ENCODE assay signal across 8 mouse cellular contexts in the genomic region with DNA sequence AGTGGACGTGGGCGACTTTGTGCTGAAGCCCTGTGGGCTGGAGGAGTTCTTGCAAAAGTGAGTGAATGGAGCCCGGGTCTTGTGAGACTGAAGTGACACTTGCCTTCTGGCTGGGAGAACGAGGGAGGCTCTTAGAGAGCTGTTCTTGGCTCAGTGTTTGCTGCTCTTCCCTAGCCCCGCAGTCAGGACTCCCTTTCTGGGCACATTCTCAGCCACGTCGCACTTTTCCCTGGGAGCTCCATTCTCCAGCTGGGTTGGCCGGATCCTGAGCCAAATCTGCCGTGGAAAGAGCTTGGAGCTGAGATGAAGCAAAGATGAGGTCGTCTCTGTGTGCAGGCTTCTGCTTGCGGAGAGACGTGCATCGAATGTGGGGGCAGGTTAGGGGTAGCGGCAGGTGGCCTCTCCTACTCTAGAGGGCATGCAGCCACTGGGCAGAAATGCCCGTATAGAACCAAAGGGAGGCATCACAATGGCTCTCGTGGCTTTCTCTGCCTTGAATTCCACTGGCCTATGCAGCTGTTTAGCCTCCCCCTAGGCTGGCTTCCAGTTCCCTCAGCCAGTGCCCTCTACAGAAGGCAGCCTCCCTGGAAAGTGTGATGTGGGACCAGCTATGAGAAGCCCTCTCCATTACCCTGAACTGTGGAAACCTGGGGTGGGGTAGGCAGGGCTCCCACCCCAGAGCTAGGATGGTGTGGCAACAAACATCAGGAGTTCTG. TPM values are rescaled to one million over a fixed set of nuclear protein-coding genes. Genes with fewer than 3 reads are reported as not detected.
DNase-seq lines count a peak whose midpoint lies in the region; ATAC-seq and TF ChIP-seq lines count a peak whose summit lies in the region.

No protein-coding gene starts in this region.

- peak overlapping the region; percentile 7 for H3K4me3 ChIP-seq in cerebellum, adult 2 months (replicated peaks; ENCODE audit: insufficient read depth, low read depth, low read length)
- H3K4me3 ChIP-seq in megakaryocyte, embryonic 14.5 days (replicated peaks) = peak overlapping the region; percentile 59
- no peak overlapping the region for H3K4me3 ChIP-seq in heart, embryonic 13.5 days
- H3K4me3 ChIP-seq in limb, embryonic 13.5 days = no peak overlapping the region

- peak; percentile 44 to 52 for DNase-seq in cerebellum, adult 2 months
- no peak for DNase-seq in cerebellum, adult 8-10 months
- no peak for DNase-seq in embryo, embryonic 9.5 days (ENCODE audit: extremely low spot score)
- DNase-seq in c-Kit-positive CD71-positive TER-119-positive erythroid progenitor cells, embryonic 14.5 days (ENCODE audit: low spot score) = no peak

- no peak for ATAC-seq in megakaryocyte, adult 5-6 weeks (ENCODE audit: poor library complexity, severe bottlenecking)
- no peak for ATAC-seq in heart, embryonic 13.5 days (ENCODE audit: extremely low read depth, insufficient number of reproducible peaks, low FRiP score, low TSS enrichment)
- no peak for ATAC-seq in limb, embryonic 13.5 days (ENCODE audit: low FRiP score, low read depth)

- H3K4me1 ChIP-seq in cerebellum, adult 2 months (ENCODE audit: control insufficient read depth, insufficient read depth, low read length) = peaks cover 10% of the 10 kb centered on the region
- peaks cover 97% of the 10 kb centered on the region for H3K4me1 ChIP-seq in megakaryocyte, embryonic 14.5 days
- peaks cover 92% of the 10 kb centered on the region for H3K4me1 ChIP-seq in heart, embryonic 13.5 days
- peaks cover 45% of the 10 kb centered on the region for H3K4me1 ChIP-seq in limb, embryonic 13.5 days

- peaks cover 36% of the 10 kb centered on the region for H3K36me3 ChIP-seq in megakaryocyte, embryonic 14.5 days (replicated peaks; ENCODE audit: low read length)
- H3K36me3 ChIP-seq in heart, embryonic 13.5 days = peaks cover 29% of the 10 kb centered on the region
- H3K36me3 ChIP-seq in limb, embryonic 13.5 days = peaks cover 34% of the 10 kb centered on the region

- WGBS in cerebellum, adult 2 months = 15% methylated on average over 16 of the region's 16 CpGs
- WGBS in heart, embryonic 13.5 days = 57% methylated on average over 16 of the region's 16 CpGs
- 77% methylated on average over 16 of the region's 16 CpGs for WGBS in limb, embryonic 13.5 days

- peak overlapping the region; percentile 56 for H3K9ac ChIP-seq in heart, embryonic 13.5 days
- no peak overlapping the region for H3K9ac ChIP-seq in limb, embryonic 13.5 days

- no peak for TF ChIP-seq POLR2A in cerebellum, adult 2 months (IDR thresholded peaks at IDR 0.05; ENCODE audit: borderline replicate concordance, insufficient read depth, low read length)

- no peaks in the 10 kb centered on the region for H3K27me3 ChIP-seq in cerebellum, adult 2 months (ENCODE audit: control insufficient read depth, insufficient read depth, low read length)
- H3K27me3 ChIP-seq in megakaryocyte, embryonic 14.5 days (replicated peaks) = peaks cover 19% of the 10 kb centered on the region
- no peaks in the 10 kb centered on the region for H3K27me3 ChIP-seq in heart, embryonic 13.5 days (replicated peaks)
- no peaks in the 10 kb centered on the region for H3K27me3 ChIP-seq in limb, embryonic 13.5 days

- no peaks in the 10 kb centered on the region for H3K9me3 ChIP-seq in megakaryocyte, embryonic 14.5 days
- H3K9me3 ChIP-seq in heart, embryonic 13.5 days = no peaks in the 10 kb centered on the region
- no peaks in the 10 kb centered on the region for H3K9me3 ChIP-seq in limb, embryonic 13.5 days

- no peak overlapping the region for H3K4me2 ChIP-seq in heart, embryonic 13.5 days
- H3K4me2 ChIP-seq in limb, embryonic 13.5 days (replicated peaks) = no peak overlapping the region

- TF ChIP-seq CTCF in cerebellum, adult 2 months (IDR thresholded peaks at IDR 0.05; ENCODE audit: borderline replicate concordance, insufficient read depth, low read depth, low read length) = no peak

- peak overlapping the region; percentile 54; the same call in 1 of the 2 replicates for H3K27ac ChIP-seq in cerebellum, adult 2 months (ENCODE audit: insufficient read depth, low read length)
- peak overlapping the region; percentile 83 for H3K27ac ChIP-seq in heart, embryonic 13.5 days (replicated peaks)
- peak overlapping the region; percentile 10; the same call in 1 of the 2 replicates for H3K27ac ChIP-seq in limb, embryonic 13.5 days

RNA-seq across cellular contexts. Expression of a gene that starts 26.4 kb away (rescaled TPM):
- polyA plus RNA-seq in cerebellum, adult 2 months (2012; rRNA removed) = 12.9 and 15.5 TPM in 2 replicates
- 0.56 and 0.73 TPM in 2 replicates for polyA plus RNA-seq in megakaryocyte, embryonic 14.5 days (2012; ENCODE audit: insufficient read depth, low replicate concordance)
- 0.67 and 1.1 TPM in 2 replicates for total RNA-seq in megakaryocyte, adult 5-6 weeks (2015)
- 0.48 and 0.98 TPM in 2 replicates for total RNA-seq in megakaryocyte, adult 5-6 weeks (2017)
- polyA plus RNA-seq in heart, embryonic 13.5 days (2015; fragmentation: Nextera tagmentation; extraction: Ambion mirVana) = 8.5 and 9.5 TPM in 2 replicates
- 6.8 and 7.1 TPM in 2 replicates for polyA plus RNA-seq in limb, embryonic 13.5 days (2015; fragmentation: Nextera tagmentation; extraction: Ambion mirVana)

RNA-seq across cellular contexts. Expression of a gene that starts 41.5 kb away (rescaled TPM):
- 76.2 and 77.8 TPM in 2 replicates for polyA plus RNA-seq in cerebellum, adult 2 months (2012; rRNA removed)
- 7.3 TPM in 1 of 2 replicates, not detected in the other for polyA plus RNA-seq in megakaryocyte, embryonic 14.5 days (2012; ENCODE audit: insufficient read depth, low replicate concordance)
- 66.6 and 69.0 TPM in 2 replicates for total RNA-seq in megakaryocyte, adult 5-6 weeks (2015)
- 88.5 and 97.9 TPM in 2 replicates for total RNA-seq in megakaryocyte, adult 5-6 weeks (2017)
- 19.2 and 23.4 TPM in 2 replicates for polyA plus RNA-seq in heart, embryonic 13.5 days (2015; fragmentation: Nextera tagmentation; extraction: Ambion mirVana)
- 40.2 and 45.9 TPM in 2 replicates for polyA plus RNA-seq in limb, embryonic 13.5 days (2015; fragmentation: Nextera tagmentation; extraction: Ambion mirVana)

RNA-seq across cellular contexts. Expression of a gene that starts 59.1 kb away (rescaled TPM):
- 31.7 and 32.1 TPM in 2 replicates for polyA plus RNA-seq in cerebellum, adult 2 months (2012; rRNA removed)
- polyA plus RNA-seq in megakaryocyte, embryonic 14.5 days (2012; ENCODE audit: insufficient read depth, low replicate concordance) = 6.7 and 8.7 TPM in 2 replicates
- total RNA-seq in megakaryocyte, adult 5-6 weeks (2015) = 68.0 and 75.8 TPM in 2 replicates
- 124 and 135 TPM in 2 replicates for total RNA-seq in megakaryocyte, adult 5-6 weeks (2017)
- 24.2 and 24.8 TPM in 2 replicates for polyA plus RNA-seq in heart, embryonic 13.5 days (2015; fragmentation: Nextera tagmentation; extraction: Ambion mirVana)
- 31.9 and 35.9 TPM in 2 replicates for polyA plus RNA-seq in limb, embryonic 13.5 days (2015; fragmentation: Nextera tagmentation; extraction: Ambion mirVana)

Comparison
In these comparisons a context has a peak if more than half of its experiments do, and no peak if none do; other contexts are left out.
1. DNase-seq: peak in cerebellum, adult 2 months (2 of 2); none in cerebellum, adult 8-10 months (single experiment), embryo, embryonic 9.5 days (single experiment) and c-Kit-positive CD71-positive TER-119-positive erythroid progenitor cells, embryonic 14.5 days (single experiment).
2. H3K27ac ChIP-seq: peak in every context shown above with its lines; median percentile 83 in heart, embryonic 13.5 days; 54 in cerebellum, adult 2 months; 10 in limb, embryonic 13.5 days.
3. H3K4me3 ChIP-seq: peak in cerebellum, adult 2 months (single experiment) and megakaryocyte, embryonic 14.5 days (single experiment); none in heart, embryonic 13.5 days (single experiment) and limb, embryonic 13.5 days (single experiment).